ENCODE assay signal across 18 mouse cellular contexts in the genomic region with DNA sequence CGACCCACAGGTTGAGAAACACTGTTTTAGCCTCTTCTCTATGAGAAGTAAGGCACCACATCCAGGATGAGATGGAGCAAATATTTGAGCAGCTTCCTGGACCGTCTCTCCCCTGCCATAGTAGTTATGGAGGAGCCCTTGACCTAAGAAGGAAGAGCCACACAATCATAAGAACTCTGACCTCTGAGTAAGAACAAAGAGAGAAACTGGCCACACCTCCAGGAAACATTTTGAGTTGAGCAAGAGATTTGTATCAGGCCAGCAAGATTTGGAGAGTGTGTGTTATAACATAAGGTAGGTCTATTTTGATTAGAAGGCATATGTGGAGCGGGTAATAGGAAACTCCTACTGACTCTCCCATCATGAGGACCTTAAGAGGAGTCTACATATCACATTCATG. TPM values are rescaled to one million over a fixed set of nuclear protein-coding genes. Genes with fewer than 3 reads are reported as not detected.
"Had no signal": no experiment of that assay in that cellular context is flagged by ENCODE, and none has a peak within 500 bp of the region (broad histone marks: within the 10 kb centered on the region; RNA-seq: fewer than 3 reads in every experiment).

No protein-coding gene starts in this region.

- H3K4me2 ChIP-seq: limb, embryonic 12.5 days; liver, embryonic 15.5 days; midbrain, embryonic 13.5 days had no signal

- H3K9ac ChIP-seq: limb, embryonic 12.5 days; liver, embryonic 15.5 days; midbrain, embryonic 13.5 days had no signal

- H3K9me3 ChIP-seq: liver, embryonic 15.5 days; midbrain, embryonic 13.5 days had no signal

- ATAC-seq: inflammation-experienced regulatory T-cells, adult 6 months; midbrain, embryonic 13.5 days had no signal

- DNase-seq: liver; lung, adult 2 months; lung, postnatal 36 days; right cerebral cortex, postnatal 14 days; thymus, adult 2 months; thymus, postnatal 25 days had no signal

- H3K36me3 ChIP-seq: limb, embryonic 12.5 days; liver, embryonic 15.5 days; midbrain, embryonic 13.5 days had no signal

- H3K27ac ChIP-seq: liver, embryonic 15.5 days; midbrain, embryonic 13.5 days had no signal

- H3K27me3 ChIP-seq: liver, embryonic 15.5 days; midbrain, embryonic 13.5 days had no signal

- H3K4me3 ChIP-seq: limb, embryonic 12.5 days; liver, embryonic 15.5 days; midbrain, embryonic 13.5 days had no signal

RNA-seq across cellular contexts. Expression of a gene that starts 48.6 kb away (rescaled TPM):
- total RNA-seq: layer of hippocampus, postnatal 25 days; left cerebral cortex, adult 8-10 months; left cerebral cortex, postnatal 25 days; megakaryocyte progenitor cell, adult 5-6 weeks; midbrain, postnatal 0 days had no signal
- polyA plus RNA-seq: inflammation-experienced regulatory T-cells, adult 6 months; kidney, embryonic 14.5 days; limb, embryonic 12.5 days; liver, embryonic 15.5 days; lung, adult 2 months; midbrain, embryonic 13.5 days; neural tube, embryonic 14.5 days; thymus, adult 2 months; urinary bladder, adult 2 months had no signal
